Comparison of ENCODE assay signal across 12 mouse cellular contexts in genomic region chr11:5802005-5802404, GRCm38 (mm10). TPM values are rescaled to one million over a fixed set of nuclear protein-coding genes. Genes with fewer than 3 reads are reported as not detected.
A peak's percentile ranks its signal among the peaks of the same experiment; 100 is the strongest.
DNase-seq lines count a peak whose midpoint lies in the region; ATAC-seq and TF ChIP-seq lines count a peak whose summit lies in the region.
"Had no signal": no experiment of that assay in that cellular context is flagged by ENCODE, and none has a peak within 500 bp of the region (broad histone marks: within the 10 kb centered on the region; RNA-seq: fewer than 3 reads in every experiment).

No protein-coding gene starts in this region.

- no peaks in the 10 kb centered on the region for H3K9me3 ChIP-seq in limb, embryonic 12.5 days
- H3K9me3 ChIP-seq in limb, embryonic 10.5 days (replicated peaks), result no peaks in the 10 kb centered on the region
- no peaks in the 10 kb centered on the region for H3K9me3 ChIP-seq in heart, embryonic 12.5 days (replicated peaks)
- no peaks in the 10 kb centered on the region for H3K9me3 ChIP-seq in midbrain, postnatal 0 days (ENCODE audit: low read length)

- H3K4me3 ChIP-seq in limb, embryonic 12.5 days (replicated peaks), result no peak overlapping the region
- no peak overlapping the region for H3K4me3 ChIP-seq in limb, embryonic 10.5 days
- peak overlapping the region; percentile 57 for H3K4me3 ChIP-seq in heart, embryonic 12.5 days
- no peak overlapping the region for H3K4me3 ChIP-seq in midbrain, postnatal 0 days (ENCODE audit: low read depth, low read length)
- H3K4me3 ChIP-seq: erythroblast, embryonic 14.5 days had no signal

- DNase-seq in limb, embryonic 10.5 days (ENCODE audit: low spot score), result no peak
- peak; percentile 8 for DNase-seq in adipocyte (ENCODE audit: low spot score)
- DNase-seq in midbrain, postnatal 0 days (ENCODE audit: low spot score), result no peak
- DNase-seq in B cell, adult 2 months, result no peak
- DNase-seq in adrenal gland, postnatal 36 days, result no peak
- DNase-seq: cerebellum, postnatal 10 days; liver, postnatal 0 days; right cerebral cortex, postnatal 25 days had no signal

- peaks cover 29% of the 10 kb centered on the region for H3K4me1 ChIP-seq in limb, embryonic 12.5 days (replicated peaks)
- H3K4me1 ChIP-seq in limb, embryonic 10.5 days, result peaks cover 25% of the 10 kb centered on the region
- peaks cover 52% of the 10 kb centered on the region for H3K4me1 ChIP-seq in heart, embryonic 12.5 days (replicated peaks)
- H3K4me1 ChIP-seq in midbrain, postnatal 0 days (ENCODE audit: insufficient read depth, low read length), result 0 out of 2 replicates have a peak, but pooled peaks cover 5% of the 10 kb centered on the region

- H3K4me2 ChIP-seq in limb, embryonic 12.5 days, result 0 out of 2 replicates have a peak overlapping the region, but pooled peaks have one; percentile 35
- peak overlapping the region; percentile 68 for H3K4me2 ChIP-seq in heart, embryonic 12.5 days
- no peak overlapping the region for H3K4me2 ChIP-seq in midbrain, postnatal 0 days (ENCODE audit: low read depth, low read length, poor library complexity, severe bottlenecking)

- no peaks in the 10 kb centered on the region for H3K27me3 ChIP-seq in limb, embryonic 12.5 days
- no peaks in the 10 kb centered on the region for H3K27me3 ChIP-seq in limb, embryonic 10.5 days (ENCODE audit: low read depth, poor library complexity, severe bottlenecking)
- no peaks in the 10 kb centered on the region for H3K27me3 ChIP-seq in heart, embryonic 12.5 days (replicated peaks)
- H3K27me3 ChIP-seq in midbrain, postnatal 0 days (ENCODE audit: insufficient read depth, low read length), result no peaks in the 10 kb centered on the region

- ATAC-seq in limb, embryonic 12.5 days (ENCODE audit: insufficient number of reproducible peaks, insufficient read depth, low FRiP score, low TSS enrichment, low read depth), result no peak
- ATAC-seq in heart, embryonic 12.5 days (ENCODE audit: insufficient number of reproducible peaks, low FRiP score), result no peak
- 0 out of 2 replicates have a peak, but pooled peaks have one; percentile 4 for ATAC-seq in midbrain, postnatal 0 days (ENCODE audit: low FRiP score)
- ATAC-seq: liver, postnatal 0 days had no signal

- H3K36me3 ChIP-seq in limb, embryonic 12.5 days, result peaks cover 47% of the 10 kb centered on the region
- H3K36me3 ChIP-seq in limb, embryonic 10.5 days, result peaks cover 49% of the 10 kb centered on the region
- H3K36me3 ChIP-seq in heart, embryonic 12.5 days, result peaks cover 46% of the 10 kb centered on the region
- peaks cover 43% of the 10 kb centered on the region for H3K36me3 ChIP-seq in midbrain, postnatal 0 days (ENCODE audit: insufficient read depth, low read length)

- no peak for TF ChIP-seq CTCF in midbrain, postnatal 0 days (IDR thresholded peaks at IDR 0.05)

- H3K9ac ChIP-seq in limb, embryonic 12.5 days (replicated peaks), result no peak overlapping the region
- peak overlapping the region; percentile 82 for H3K9ac ChIP-seq in heart, embryonic 12.5 days
- H3K9ac ChIP-seq in midbrain, postnatal 0 days (replicated peaks; ENCODE audit: low read length, poor library complexity, severe bottlenecking), result no peak overlapping the region
- H3K9ac ChIP-seq: liver, postnatal 0 days had no signal

- WGBS in limb, embryonic 12.5 days, result 65% methylated on average over 12 of the region's 12 CpGs
- WGBS in limb, embryonic 10.5 days, result 67% methylated on average over 12 of the region's 12 CpGs
- 46% methylated on average over 12 of the region's 12 CpGs for WGBS in heart, embryonic 12.5 days
- WGBS in midbrain, postnatal 0 days, result 75% methylated on average over 12 of the region's 12 CpGs

- H3K27ac ChIP-seq in limb, embryonic 12.5 days, result 0 out of 2 replicates have a peak overlapping the region, but pooled peaks have one; percentile 37
- H3K27ac ChIP-seq in limb, embryonic 10.5 days, result no peak overlapping the region
- peak overlapping the region; percentile 87 for H3K27ac ChIP-seq in heart, embryonic 12.5 days (ENCODE audit: poor library complexity, severe bottlenecking)
- H3K27ac ChIP-seq in midbrain, postnatal 0 days (ENCODE audit: low read depth, low read length), result no peak overlapping the region

RNA-seq across cellular contexts. Expression of gene Pgam2, which starts 1.5 kb away (rescaled TPM):
- polyA plus RNA-seq in limb, embryonic 12.5 days (2016; fragmentation: Nextera tagmentation; extraction: Ambion mirVana), result 36.5 and 39.0 TPM in 2 replicates
- polyA plus RNA-seq in limb, embryonic 10.5 days (2016; fragmentation: Nextera tagmentation; extraction: Ambion mirVana), result 4.1 and 9.6 TPM in 2 replicates
- 738 and 761 TPM in 2 replicates for polyA plus RNA-seq in heart, embryonic 12.5 days (2016; fragmentation: Nextera tagmentation; extraction: Ambion mirVana)
- total RNA-seq in midbrain, postnatal 0 days (2014; rRNA removed), result not detected in 2 replicates
- polyA plus RNA-seq in midbrain, postnatal 0 days (2015; fragmentation: Nextera tagmentation; extraction: Ambion mirVana), result 2.9 and 3.8 TPM in 2 replicates
- not detected for total RNA-seq in adrenal gland, postnatal 36 days (2021)
- total RNA-seq: hematopoietic stem cell, adult 5-6 weeks had no signal
- polyA plus RNA-seq: erythroblast, embryonic 14.5 days had no signal

RNA-seq across cellular contexts. Expression of gene Dbnl, which starts 13.7 kb away (rescaled TPM):
- polyA plus RNA-seq in limb, embryonic 12.5 days (2016; fragmentation: Nextera tagmentation; extraction: Ambion mirVana), result 122 and 123 TPM in 2 replicates
- polyA plus RNA-seq in limb, embryonic 10.5 days (2016; fragmentation: Nextera tagmentation; extraction: Ambion mirVana), result 125 and 131 TPM in 2 replicates
- 87.0 and 88.0 TPM in 2 replicates for polyA plus RNA-seq in heart, embryonic 12.5 days (2016; fragmentation: Nextera tagmentation; extraction: Ambion mirVana)
- total RNA-seq in midbrain, postnatal 0 days (2014; rRNA removed), result 82.2 and 90.8 TPM in 2 replicates
- polyA plus RNA-seq in midbrain, postnatal 0 days (2015; fragmentation: Nextera tagmentation; extraction: Ambion mirVana), result 135 and 143 TPM in 2 replicates
- 10 to 100 TPM; 67.3 to 73.6 TPM for total RNA-seq in adrenal gland, postnatal 36 days (2021)

RNA-seq across cellular contexts. Expression of gene Polm, which starts 35.8 kb away (rescaled TPM):
- 9.0 and 10.0 TPM in 2 replicates for polyA plus RNA-seq in limb, embryonic 12.5 days (2016; fragmentation: Nextera tagmentation; extraction: Ambion mirVana)
- polyA plus RNA-seq in limb, embryonic 10.5 days (2016; fragmentation: Nextera tagmentation; extraction: Ambion mirVana), result 7.1 and 10.3 TPM in 2 replicates
- 8.4 and 9.0 TPM in 2 replicates for polyA plus RNA-seq in heart, embryonic 12.5 days (2016; fragmentation: Nextera tagmentation; extraction: Ambion mirVana)
- 6.6 and 10.7 TPM in 2 replicates for total RNA-seq in midbrain, postnatal 0 days (2014; rRNA removed)
- 5.7 and 6.2 TPM in 2 replicates for polyA plus RNA-seq in midbrain, postnatal 0 days (2015; fragmentation: Nextera tagmentation; extraction: Ambion mirVana)
- total RNA-seq in adrenal gland, postnatal 36 days (2021), result 1 to 10 TPM; 5.6 to 6.9 TPM

RNA-seq across cellular contexts. Expression of gene Urgcp, which starts 39.8 kb away (rescaled TPM):
- 24.6 and 25.7 TPM in 2 replicates for polyA plus RNA-seq in limb, embryonic 12.5 days (2016; fragmentation: Nextera tagmentation; extraction: Ambion mirVana)
- polyA plus RNA-seq in limb, embryonic 10.5 days (2016; fragmentation: Nextera tagmentation; extraction: Ambion mirVana), result 15.4 and 20.3 TPM in 2 replicates
- polyA plus RNA-seq in heart, embryonic 12.5 days (2016; fragmentation: Nextera tagmentation; extraction: Ambion mirVana), result 32.2 and 33.8 TPM in 2 replicates
- 53.9 and 56.2 TPM in 2 replicates for total RNA-seq in midbrain, postnatal 0 days (2014; rRNA removed)
- polyA plus RNA-seq in midbrain, postnatal 0 days (2015; fragmentation: Nextera tagmentation; extraction: Ambion mirVana), result 34.2 and 35.0 TPM in 2 replicates
- total RNA-seq in adrenal gland, postnatal 36 days (2021), result 10 to 100 TPM; 59.2 to 64.6 TPM

RNA-seq across cellular contexts. Expression of gene Aebp1, which starts 59.7 kb away (rescaled TPM):
- polyA plus RNA-seq in limb, embryonic 12.5 days (2016; fragmentation: Nextera tagmentation; extraction: Ambion mirVana), result 12.5 and 15.2 TPM in 2 replicates
- polyA plus RNA-seq in limb, embryonic 10.5 days (2016; fragmentation: Nextera tagmentation; extraction: Ambion mirVana), result 8.2 TPM in 2 replicates
- 31.8 and 34.7 TPM in 2 replicates for polyA plus RNA-seq in heart, embryonic 12.5 days (2016; fragmentation: Nextera tagmentation; extraction: Ambion mirVana)
- total RNA-seq in midbrain, postnatal 0 days (2014; rRNA removed), result 19.8 and 29.7 TPM in 2 replicates
- 25.8 and 28.9 TPM in 2 replicates for polyA plus RNA-seq in midbrain, postnatal 0 days (2015; fragmentation: Nextera tagmentation; extraction: Ambion mirVana)
- total RNA-seq in adrenal gland, postnatal 36 days (2021), result 100 to 1,000 TPM; 372 to 401 TPM

Comparison
In these comparisons a context has a peak if more than half of its experiments do, and no peak if none do; other contexts are left out.
1. H3K27ac ChIP-seq: peak in limb, embryonic 12.5 days (single experiment) and heart, embryonic 12.5 days (single experiment); none in limb, embryonic 10.5 days (single experiment) and midbrain, postnatal 0 days (single experiment).
2. RNA of gene Pgam2, which starts 1.5 kb away (polyA plus RNA-seq): 738 to 761 TPM in heart, embryonic 12.5 days; 36.5 to 39.0 TPM in limb, embryonic 12.5 days, 4.1 to 9.6 TPM in limb, embryonic 10.5 days and 2.9 to 3.8 TPM in midbrain, postnatal 0 days; every median in the first group is over 10 times any median in the second.